Mouse (Mus musculus): Measurements from ENCODE around the gene Nsf. TPM values are rescaled to one million over a fixed set of nuclear protein-coding genes. Genes with fewer than 3 reads are reported as not detected.

Nsf gene
- total and polyA plus RNA-seq, 3 experiments = 37.9 to 40.2 TPM; not detected in 1

Other genes starting within 250 kb of the Nsf start
- not detected in 2 replicates for gene Wnt9b, start 204.2 kb downstream of the Nsf start, total RNA-seq (2012; rRNA removed)
- gene Wnt9b, start 204.2 kb downstream of the Nsf start, polyA plus RNA-seq (2012; ENCODE audit: insufficient read depth in 1 of 2, insufficient read length in 2 of 2, low read depth in 1 of 2, low replicate concordance in 2 of 2, missing spikeins in 1 of 2) = not detected
- not detected in 2 replicates for gene Wnt3, start 179.9 kb downstream of the Nsf start, total RNA-seq (2012; rRNA removed)
- gene Wnt3, start 179.9 kb downstream of the Nsf start, polyA plus RNA-seq (2012; ENCODE audit: insufficient read depth in 1 of 2, insufficient read length in 2 of 2, low read depth in 1 of 2, low replicate concordance in 2 of 2, missing spikeins in 1 of 2) = not detected
- gene Arf2, start 12.7 kb upstream of the Nsf start, total RNA-seq (2012; rRNA removed) = 32.1 and 36.1 TPM in 2 replicates
- 10 to 100 TPM in 1 of 2 experiments, not detected in 1; 23.6 TPM for gene Arf2, start 12.7 kb upstream of the Nsf start, polyA plus RNA-seq (2012; ENCODE audit: insufficient read depth in 1 of 2, insufficient read length in 2 of 2, low read depth in 1 of 2, low replicate concordance in 2 of 2, missing spikeins in 1 of 2)
- gene Crhr1, start 178.8 kb upstream of the Nsf start, total RNA-seq (2012; rRNA removed) = not detected in 2 replicates
- not detected for gene Crhr1, start 178.8 kb upstream of the Nsf start, polyA plus RNA-seq (2012; ENCODE audit: insufficient read depth in 1 of 2, insufficient read length in 2 of 2, low read depth in 1 of 2, low replicate concordance in 2 of 2, missing spikeins in 1 of 2)
- not detected in 2 replicates for gene Sppl2c, start 232.3 kb upstream of the Nsf start, total RNA-seq (2012; rRNA removed)
- gene Sppl2c, start 232.3 kb upstream of the Nsf start, polyA plus RNA-seq (2012; ENCODE audit: insufficient read depth in 1 of 2, insufficient read length in 2 of 2, low read depth in 1 of 2, low replicate concordance in 2 of 2, missing spikeins in 1 of 2) = not detected